Comparison of ENCODE assay signal across 8 mouse cellular contexts in the genomic region with DNA sequence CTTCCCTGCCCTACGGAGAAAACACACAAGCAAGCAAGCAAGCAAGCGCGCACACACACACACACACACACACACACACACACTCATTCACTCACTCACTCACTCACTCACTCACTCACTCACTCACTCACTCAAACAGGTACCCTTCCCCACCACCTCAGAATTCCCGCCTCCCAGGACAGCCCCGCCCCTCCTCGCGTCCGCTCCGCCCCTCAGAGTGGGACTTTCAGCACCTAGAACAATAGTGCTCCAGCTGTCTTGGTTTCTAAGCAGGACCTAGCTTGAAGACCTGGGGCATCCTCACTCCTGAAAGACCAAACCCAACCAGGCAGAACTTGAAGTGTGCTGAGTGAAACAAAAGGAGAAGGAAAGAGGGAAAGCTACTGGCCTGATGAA. TPM values are rescaled to one million over a fixed set of nuclear protein-coding genes. Genes with fewer than 3 reads are reported as not detected.
DNase-seq lines count a peak whose midpoint lies in the region; ATAC-seq lines count a peak whose summit lies in the region.

No protein-coding gene starts in this region.

- H3K36me3 ChIP-seq in embryonic facial prominence, embryonic 13.5 days, result no peaks in the 10 kb centered on the region
- H3K36me3 ChIP-seq in intestine, embryonic 14.5 days (ENCODE audit: control insufficient read depth, insufficient read depth, low read length), result no peaks in the 10 kb centered on the region
- no peaks in the 10 kb centered on the region for H3K36me3 ChIP-seq in neural tube, embryonic 13.5 days

- no peak overlapping the region for H3K27ac ChIP-seq in embryonic facial prominence, embryonic 13.5 days
- H3K27ac ChIP-seq in intestine, embryonic 14.5 days (ENCODE audit: low read depth), result no peak overlapping the region
- no peak overlapping the region for H3K27ac ChIP-seq in neural tube, embryonic 13.5 days (replicated peaks)

- H3K4me1 ChIP-seq in embryonic facial prominence, embryonic 13.5 days, result no peaks in the 10 kb centered on the region; the same call in 1 of the 2 replicates
- no peaks in the 10 kb centered on the region for H3K4me1 ChIP-seq in intestine, embryonic 14.5 days (replicated peaks; ENCODE audit: control insufficient read depth, insufficient read depth, low read length)
- peaks cover 8% of the 10 kb centered on the region; the same call in 1 of the 2 replicates for H3K4me1 ChIP-seq in neural tube, embryonic 13.5 days (replicated peaks)

- intact Hi-C loops in left cerebral cortex, postnatal 4 days (cut with DNase I), result no loop called here

- 1% methylated on average over 9 of the region's 9 CpGs for WGBS in embryonic facial prominence, embryonic 13.5 days
- WGBS in intestine, embryonic 14.5 days, result under 1% methylated on average over 9 of the region's 9 CpGs
- WGBS in neural tube, embryonic 13.5 days, result under 1% methylated on average over 9 of the region's 9 CpGs

- H3K9me3 ChIP-seq in embryonic facial prominence, embryonic 13.5 days, result no peaks in the 10 kb centered on the region
- H3K9me3 ChIP-seq in intestine, embryonic 14.5 days (ENCODE audit: control insufficient read depth, low read length), result no peaks in the 10 kb centered on the region
- no peaks in the 10 kb centered on the region for H3K9me3 ChIP-seq in neural tube, embryonic 13.5 days

- H3K27me3 ChIP-seq in embryonic facial prominence, embryonic 13.5 days, result peaks cover 20% of the 10 kb centered on the region
- H3K27me3 ChIP-seq in intestine, embryonic 14.5 days (replicated peaks; ENCODE audit: control insufficient read depth, insufficient read depth, low read length), result peaks cover 16% of the 10 kb centered on the region
- peaks cover 26% of the 10 kb centered on the region for H3K27me3 ChIP-seq in neural tube, embryonic 13.5 days

- H3K4me3 ChIP-seq in embryonic facial prominence, embryonic 13.5 days, result peak overlapping the region; percentile 75
- peak overlapping the region; percentile 46 for H3K4me3 ChIP-seq in intestine, embryonic 14.5 days (ENCODE audit: low read depth, low read length)
- peak overlapping the region; percentile 61 for H3K4me3 ChIP-seq in neural tube, embryonic 13.5 days

- H3K4me2 ChIP-seq in embryonic facial prominence, embryonic 13.5 days, result peak overlapping the region; percentile 98
- peak overlapping the region; percentile 75 for H3K4me2 ChIP-seq in intestine, embryonic 14.5 days (ENCODE audit: low read length)
- H3K4me2 ChIP-seq in neural tube, embryonic 13.5 days, result peak overlapping the region; percentile 94

- peak overlapping the region; percentile 74 for H3K9ac ChIP-seq in embryonic facial prominence, embryonic 13.5 days
- peak overlapping the region; percentile 28; the same call in 1 of the 2 replicates for H3K9ac ChIP-seq in intestine, embryonic 14.5 days (ENCODE audit: low read length)
- H3K9ac ChIP-seq in neural tube, embryonic 13.5 days, result peak overlapping the region; percentile 58

- DNase-seq in kidney, adult 11 months, result peak; percentile 30
- DNase-seq in kidney, adult 9 months, result no peak
- peak; percentile 69 for DNase-seq in intestine, embryonic 14.5 days (ENCODE audit: low spot score)
- DNase-seq in lung, adult 18-20 months, result peak; percentile 54 to 58
- no peak for DNase-seq in left cerebral cortex, postnatal 4 days
- no peak for DNase-seq in left cerebral cortex, adult 8-10 months (ENCODE audit: low spot score in 2 of 2)

- ATAC-seq in embryonic facial prominence, embryonic 13.5 days (ENCODE audit: insufficient number of reproducible peaks, insufficient read depth, low FRiP score, low TSS enrichment, low read depth), result peak; percentile 71; the same call in 1 of the 2 replicates
- peak; percentile 72 for ATAC-seq in intestine, embryonic 14.5 days (replicated peaks; ENCODE audit: low FRiP score, low TSS enrichment, low read depth)
- ATAC-seq in neural tube, embryonic 13.5 days (ENCODE audit: low read depth), result peak; percentile 88

RNA-seq across cellular contexts. Expression of a gene that starts 0.4 kb away (rescaled TPM):
- polyA plus RNA-seq in embryonic facial prominence, embryonic 13.5 days (2015; fragmentation: Nextera tagmentation; extraction: Ambion mirVana), result 0.58 and 0.78 TPM in 2 replicates
- polyA plus RNA-seq in intestine, embryonic 14.5 days (2014; fragmentation: Nextera tagmentation; extraction: Ambion mirVana), result 1.8 TPM in 2 replicates
- polyA plus RNA-seq in neural tube, embryonic 13.5 days (2015; fragmentation: Nextera tagmentation; extraction: Ambion mirVana), result 0.11 TPM in 1 of 2 replicates, not detected in the other
- under 1 TPM; 0.38 to 0.64 TPM for total RNA-seq in left cerebral cortex, postnatal 4 days (2021)
- under 1 TPM; 0.20 to 0.58 (median 0.47) TPM for total RNA-seq in left cerebral cortex, adult 8-10 months (2022)

Comparison
In these comparisons a context has a peak if more than half of its experiments do, and no peak if none do; other contexts are left out.
1. DNase-seq: peak in kidney, adult 11 months (single experiment), intestine, embryonic 14.5 days (single experiment) and lung, adult 18-20 months (2 of 2); none in kidney, adult 9 months (single experiment), left cerebral cortex, postnatal 4 days (single experiment) and left cerebral cortex, adult 8-10 months (0 of 2).
2. Peak in every context shown above with its lines, with median percentiles within 50 percentile points of each other: ATAC-seq, H3K4me2 ChIP-seq, H3K4me3 ChIP-seq and H3K9ac ChIP-seq.